Mouse (Mus musculus) cortical plate, adult 2 months (tissue): ENCODE data around the gene Agrp. TPM values are rescaled to one million over a fixed set of nuclear protein-coding genes. Genes with fewer than 3 reads are reported as not detected.

Experiments used
- H3K27ac ChIP-seq: fragments of 200-500 bp; 2 replicates; pipeline ENCODE4 v1.5.1; 2012; ENCODE audit warnings: low read length, control low read depth, inconsistent platforms; ENCODE audit not compliant: insufficient read depth
- H3K4me1 ChIP-seq: fragments of 200-500 bp; 2 replicates; pipeline ENCODE4 v1.6.1; 2011; ENCODE audit warnings: low read length; ENCODE audit not compliant: control insufficient read depth, insufficient read depth
- H3K4me3 ChIP-seq: fragments of 200-500 bp; 2 replicates; pipeline ENCODE4 v1.5.1; 2011; ENCODE audit warnings: mild to moderate bottlenecking, low read length, control low read depth; ENCODE audit not compliant: insufficient read depth
- CTCF ChIP-seq: fragments of 200-500 bp; IDR thresholded peaks from 2 replicates; pipeline ENCODE4 v1.5.1; 2011; ENCODE audit warnings: mild to moderate bottlenecking, control low read depth, low read length; ENCODE audit not compliant: insufficient read depth; ENCODE audit errors: extremely low read depth
- POLR2A ChIP-seq: fragments of 200-500 bp; IDR thresholded peaks from 2 replicates; pipeline ENCODE4 v1.6.1; 2011; ENCODE audit warnings: mild to moderate bottlenecking, low read length, control low read depth; ENCODE audit not compliant: insufficient read depth; ENCODE audit errors: extremely low read depth
- polyA plus RNA-seq: library from polyadenylated mRNA; depleted of rRNA; stranded (reverse); fragments of >200 nt; gene quantifications from 2 replicates; pipeline ENCODE4 v1.2.3, GENCODE M21; 2012

Gene Agrp
- polyA plus RNA-seq, 1 experiment, result 0.17 TPM

DNA sequence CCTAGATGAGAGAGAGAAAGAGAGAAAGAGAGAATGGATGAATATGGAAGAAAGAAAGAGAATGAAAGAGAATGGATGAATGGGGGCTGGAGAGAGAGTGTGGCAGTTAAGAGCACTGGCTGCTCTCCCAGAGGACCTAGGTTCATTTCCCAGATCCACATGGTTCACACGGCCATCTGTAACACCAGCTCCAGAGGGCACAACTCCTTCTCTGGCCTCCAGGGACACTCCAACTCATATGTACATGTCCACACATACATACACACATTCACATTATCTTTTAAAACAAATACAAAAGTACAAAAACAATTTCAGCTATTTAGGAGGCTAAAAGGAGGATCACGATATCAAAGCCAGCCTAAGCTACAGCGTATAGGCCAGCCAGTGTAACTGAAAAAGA lies 74.3 kb downstream of the Agrp start:
- TF ChIP-seq POLR2A, result no peak
- no peak for TF ChIP-seq CTCF
- H3K27ac ChIP-seq, result no peak overlapping the region
- H3K4me3 ChIP-seq, result no peak overlapping the region
- H3K4me1 ChIP-seq, result peaks cover 7% of the 10 kb centered on the region; the same call in 1 of the 2 replicates

GRCm38 (mm10) chr8:105555230-105555629 lies 82.0 kb downstream of the Agrp start:
- H3K4me3 ChIP-seq, result no peak overlapping the region
- no peaks in the 10 kb centered on the region; the same call in 1 of the 2 replicates for H3K4me1 ChIP-seq
- no peak overlapping the region for H3K27ac ChIP-seq
- TF ChIP-seq POLR2A (no peak), CTCF (no peak)

DNA sequence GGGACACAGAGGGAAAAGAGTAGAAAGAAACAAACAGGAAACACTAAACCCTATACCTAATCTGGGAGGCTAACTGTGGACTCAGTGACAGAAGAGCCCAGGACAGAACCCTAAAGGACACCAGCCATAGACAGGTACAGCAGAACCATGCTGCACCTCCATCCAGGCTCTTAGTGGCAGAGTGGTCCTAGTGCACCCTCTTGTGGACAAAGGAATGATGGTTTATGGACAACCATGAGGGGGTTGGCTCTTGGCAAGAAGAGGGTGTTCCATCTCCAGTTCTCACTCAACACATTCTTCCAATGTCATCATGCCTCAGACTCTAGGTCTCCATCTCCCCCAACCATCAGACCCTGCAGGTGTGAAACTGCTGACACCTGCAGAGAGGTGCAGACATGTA lies 83.1 kb downstream of the Agrp start:
- Histone ChIP-seq H3K27ac (no peak overlapping the region), H3K4me1 (no peaks in the 10 kb centered on the region; the same call in 1 of the 2 replicates), H3K4me3 (no peak overlapping the region)
- TF ChIP-seq POLR2A (no peak), CTCF (peak; percentile 93)

DNA sequence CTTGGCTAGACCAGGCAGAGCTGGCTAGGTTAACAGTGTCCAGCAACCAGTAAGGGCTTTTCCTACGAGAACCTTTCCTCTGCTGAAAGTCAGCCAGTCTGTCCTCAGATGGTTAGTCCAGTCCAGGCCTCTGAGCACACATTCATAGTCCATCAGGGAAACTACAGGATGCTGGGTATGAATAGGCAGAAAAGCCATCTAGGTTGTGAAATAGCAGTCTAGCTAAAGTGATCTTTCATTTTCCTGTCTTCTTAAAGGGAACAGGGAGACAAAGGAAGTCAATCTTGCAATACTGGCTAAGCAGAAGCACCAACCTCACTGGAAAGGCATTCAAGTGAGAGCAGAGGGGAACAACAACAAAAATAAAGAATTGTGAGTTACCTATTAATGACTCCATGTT lies 84.4 kb downstream of the Agrp start:
- Histone ChIP-seq H3K4me1 (no peaks in the 10 kb centered on the region; the same call in 1 of the 2 replicates), H3K4me3 (no peak overlapping the region), H3K27ac (no peak overlapping the region)
- no peak for TF ChIP-seq CTCF
- TF ChIP-seq POLR2A, result no peak

GRCm38 (mm10) chr8:105552032-105552431 lies 85.2 kb downstream of the Agrp start:
- Histone ChIP-seq H3K4me3 (no peak overlapping the region), H3K27ac (no peak overlapping the region), H3K4me1 (peaks cover 3% of the 10 kb centered on the region; the same call in 1 of the 2 replicates)
- TF ChIP-seq POLR2A, result no peak
- TF ChIP-seq CTCF, result no peak

DNA sequence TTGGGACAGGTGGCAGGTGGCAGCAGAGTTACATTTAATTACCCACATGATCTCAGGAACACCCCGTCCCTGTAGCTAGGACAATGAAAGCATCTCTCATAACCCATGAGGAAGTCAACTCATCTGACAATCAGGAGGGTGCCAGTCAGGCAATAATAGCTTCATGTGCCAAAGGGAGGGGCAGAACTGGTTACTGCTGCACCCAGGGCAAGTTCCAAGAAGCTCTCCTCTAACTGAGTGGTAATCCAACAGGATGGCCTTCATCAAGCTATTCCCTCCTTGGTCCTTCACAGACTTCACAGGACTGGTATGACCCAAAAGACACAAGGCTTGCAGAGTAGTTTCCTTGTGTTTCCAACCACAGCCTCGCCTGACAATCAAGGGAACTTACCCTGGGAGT lies 87.1 kb downstream of the Agrp start:
- Histone ChIP-seq H3K4me1 (peaks cover 18% of the 10 kb centered on the region), H3K4me3 (no peak overlapping the region), H3K27ac (no peak overlapping the region)
- TF ChIP-seq POLR2A, result no peak
- TF ChIP-seq CTCF, result no peak

DNA sequence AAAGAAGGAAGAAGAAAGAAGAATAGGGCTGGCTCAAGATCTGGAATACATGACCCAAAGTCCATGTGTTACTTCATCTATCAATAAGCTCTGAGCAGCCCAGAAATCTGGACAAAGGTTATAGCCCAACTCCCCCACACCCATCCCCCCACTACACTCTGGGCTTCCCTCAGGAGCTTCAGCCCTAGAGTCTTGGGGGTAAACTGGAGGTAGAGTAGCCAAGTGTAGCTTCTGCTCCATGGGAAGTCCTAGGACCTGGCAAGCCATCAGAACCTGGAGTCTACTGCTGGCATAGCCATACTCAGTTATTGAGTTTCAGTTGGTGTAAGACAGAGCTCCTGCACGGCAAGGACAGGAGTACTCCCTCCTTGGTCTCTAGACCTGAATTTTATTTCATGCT lies 87.7 kb downstream of the Agrp start:
- H3K27ac ChIP-seq, result no peak overlapping the region
- H3K4me1 ChIP-seq, result peaks cover 20% of the 10 kb centered on the region
- TF ChIP-seq POLR2A (no peak), CTCF (no peak)
- no peak overlapping the region for H3K4me3 ChIP-seq

GRCm38 (mm10) chr8:105546384-105547350 lies 90.5 kb downstream of the Agrp start:
- TF ChIP-seq CTCF (no peak), POLR2A (no peak)
- Histone ChIP-seq H3K4me1 (peaks cover 26% of the 10 kb centered on the region), H3K27ac (no peak overlapping the region), H3K4me3 (no peak overlapping the region)

DNA sequence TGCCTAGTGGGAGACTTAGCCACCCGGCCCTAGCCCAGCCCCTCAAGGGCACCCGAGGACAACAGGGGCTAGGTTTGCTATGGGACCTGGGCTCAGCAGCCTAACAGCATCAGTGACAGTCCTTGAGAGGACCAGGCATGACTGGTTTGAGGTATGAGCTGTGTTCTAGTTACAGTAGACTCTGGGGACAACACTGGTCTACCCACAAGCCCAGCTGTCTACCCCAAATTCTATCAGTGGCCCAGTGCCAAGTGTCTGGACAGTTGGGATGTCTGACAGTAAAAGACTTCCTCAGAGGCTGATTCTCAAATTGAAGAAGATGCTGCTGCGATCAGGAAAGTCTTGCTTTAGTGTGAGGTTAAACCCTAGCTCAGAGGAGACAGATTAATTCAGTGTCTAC lies 91.9 kb downstream of the Agrp start:
- H3K4me1 ChIP-seq, result peaks cover 28% of the 10 kb centered on the region
- H3K4me3 ChIP-seq, result no peak overlapping the region
- TF ChIP-seq POLR2A, result no peak
- TF ChIP-seq CTCF, result no peak
- 0 out of 2 replicates have a peak overlapping the region, but pooled peaks have one; percentile 36 for H3K27ac ChIP-seq
